Mouse (Mus musculus) left cerebral cortex, adult 2 months (tissue): Measurements from ENCODE around the gene Olfr53. TPM values are rescaled to one million over a fixed set of nuclear protein-coding genes. Genes with fewer than 3 reads are reported as not detected.
"Not testable (repeated sequence)": the region's sequence is repeated elsewhere in the genome, so short reads cannot be mapped to it uniquely, and the experiment has no call there.

Source experiments
- DNase-seq, 2 experiments: peaks; one replicate each; pipeline ENCODE4 v3.0.0; 2021 to 2022; ENCODE audit warnings: low spot score in 2 of 2, mixed read lengths in 1 of 2; ENCODE audit errors: extremely low spot score in 1 of 2
- H3K27ac ChIP-seq: fragments of 200-600 bp; 2 replicates; pipeline ENCODE4 v1.8.1; 2022
- H3K4me3 ChIP-seq: fragments of 200-600 bp; 2 replicates; pipeline ENCODE4 v1.8.1; 2022
- CTCF ChIP-seq: fragments of 200-600 bp; IDR thresholded peaks from 2 replicates; pipeline ENCODE4 v1.8.1; 2022; ENCODE audit warnings: antibody characterized with exemption, mild to moderate bottlenecking, moderate library complexity
- intact Hi-C: fragments of 180-260 bp; cut with DNase I; formaldehyde crosslinking; loops from one replicate; pipeline ENCODE4 v1.15.1; 2025
- long read RNA-seq, 2 experiments: library from polyadenylated mRNA; stranded (forward); transcript quantifications; one replicate each; pipeline ENCODE4 v2.0.0; 2021; ENCODE audit warnings: borderline mapping rate in 2 of 2
- total RNA-seq, 2 experiments: library from RNA; stranded (reverse); gene quantifications; 2 replicates each; pipeline ENCODE4 v1.2.3; 2021

Olfr53 gene
- not detected for total RNA-seq
- long read RNA-seq, experiment 1 = 0 reads
- long read RNA-seq, experiment 2 = 0 reads

DNA sequence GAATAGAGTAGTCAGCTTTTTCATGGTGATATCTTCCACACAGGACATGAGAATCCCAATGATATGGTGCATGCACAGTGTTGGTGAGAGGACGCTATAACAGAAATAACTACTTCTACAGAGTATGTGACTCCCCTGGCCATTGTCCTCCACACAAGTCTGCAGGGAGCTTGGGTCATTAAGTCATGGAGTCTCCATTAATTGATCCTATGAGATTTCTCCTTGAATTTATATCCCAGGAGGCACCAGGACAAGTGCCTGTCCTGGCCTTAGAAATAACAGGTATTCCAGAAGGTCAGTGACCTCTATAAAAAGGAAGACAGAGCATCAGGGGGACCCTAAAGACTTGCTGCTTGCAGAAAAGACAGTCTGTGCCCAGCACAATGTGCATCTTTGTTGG lies at the start of gene Olfr53:
TSS of gene Olfr53 (plus strand) at position 301 of the 400 bp plus-strand sequence.
- H3K27ac ChIP-seq = no peak within 1 kb of the TSS
- intact Hi-C loops = loop anchor here (1.0 kb wide), 1 partner anchor 36 kb away; no protein-coding TSS in a partner anchor
- no peak for DNase-seq
- no peak within 1 kb of the TSS for H3K4me3 ChIP-seq
- no peak for TF ChIP-seq CTCF

DNA sequence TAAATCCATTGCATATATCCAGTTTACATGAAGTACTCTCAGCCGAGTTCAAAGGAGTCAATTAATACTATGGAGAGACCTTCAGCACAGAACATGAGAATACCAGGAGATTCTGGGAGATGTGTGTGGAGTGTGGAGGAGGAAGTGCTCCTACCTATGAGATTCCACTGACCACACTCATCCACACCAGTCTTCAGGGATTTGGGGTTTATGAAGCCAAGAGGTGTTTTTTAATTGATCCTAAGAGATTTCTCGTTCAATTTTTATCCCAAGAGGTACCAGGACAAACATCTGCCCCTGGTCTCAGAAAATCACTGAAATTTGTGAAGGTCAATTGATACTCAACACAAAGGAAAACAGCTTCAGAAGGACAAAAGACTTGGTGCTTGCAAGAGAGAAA lies 45.3 kb upstream of the Olfr53 start, which contains the start of gene Olfr46:
TSS of gene Olfr46 (plus strand) at position 301 of the 400 bp plus-strand sequence.
- H3K27ac ChIP-seq, H3K4me3 ChIP-seq, intact Hi-C loops, DNase-seq: not testable (repeated sequence)

DNA sequence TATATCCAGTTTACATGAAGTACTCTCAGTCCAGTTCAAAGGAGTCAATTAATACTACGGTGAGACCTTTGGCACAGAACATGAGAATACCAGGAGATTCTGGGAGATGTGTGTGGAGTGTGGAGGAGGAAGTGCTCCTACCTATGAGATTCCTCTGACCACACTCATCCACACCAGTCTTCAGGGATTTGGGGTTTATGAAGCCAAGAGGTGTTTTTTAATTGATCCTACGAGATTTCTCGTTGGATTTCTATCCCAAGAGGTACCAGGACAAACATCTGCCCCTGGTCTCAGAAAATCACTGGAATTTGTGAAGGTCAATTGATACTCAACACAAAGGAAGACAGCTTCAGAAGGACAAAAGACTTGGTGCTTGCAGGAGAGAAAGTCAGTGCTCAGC lies 17.6 kb upstream of the Olfr53 start, which contains the start of gene Olfr61:
TSS of gene Olfr61 (plus strand) at position 301 of the 400 bp plus-strand sequence.
- H3K4me3 ChIP-seq, intact Hi-C loops, DNase-seq, H3K27ac ChIP-seq: not testable (repeated sequence)

DNA sequence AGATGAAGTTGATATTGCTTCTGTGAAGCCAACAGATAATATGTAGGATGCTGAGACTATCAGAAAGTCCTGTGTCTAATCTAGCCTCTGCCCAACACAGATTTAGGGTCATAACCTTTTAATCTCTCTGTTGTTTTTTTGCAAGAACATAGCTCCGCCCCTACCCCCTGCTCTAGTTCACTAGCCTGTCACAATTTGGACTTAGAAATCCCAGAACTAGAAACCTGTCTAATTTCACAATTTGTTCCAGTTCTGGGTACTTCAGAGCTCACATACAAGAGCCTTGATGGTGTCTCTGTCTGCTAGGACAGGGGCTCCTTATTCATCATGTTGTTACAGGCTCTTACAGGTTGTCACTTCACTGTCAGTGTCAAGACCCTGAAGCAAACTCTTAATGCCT lies 15.7 kb upstream of the Olfr53 start:
- no peak for TF ChIP-seq CTCF
- H3K4me3 ChIP-seq = no peak overlapping the region
- no peak overlapping the region for H3K27ac ChIP-seq
- intact Hi-C loops = no loop called here
- no peak for DNase-seq

DNA sequence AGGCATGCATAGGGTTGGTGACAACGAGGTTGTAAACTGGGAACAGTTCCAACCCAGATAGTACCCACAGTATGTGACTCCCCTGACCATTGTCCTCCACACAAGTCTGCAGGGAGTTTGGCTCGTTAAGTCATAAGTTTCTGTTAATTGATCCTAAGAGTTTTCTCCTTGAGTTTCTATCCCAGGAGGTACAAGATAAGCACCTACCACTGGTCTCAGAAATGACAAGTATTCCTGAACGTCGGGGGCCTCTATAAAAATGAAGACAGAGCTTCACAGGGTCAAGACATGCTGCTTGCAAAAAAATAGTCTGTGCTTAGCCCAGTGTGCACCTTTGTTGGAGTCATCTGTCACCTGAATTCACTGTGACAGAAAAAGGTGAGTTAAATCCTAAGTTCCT lies 13.4 kb downstream of the Olfr53 start, which contains the start of gene Olfr539:
TSS of gene Olfr539 (plus strand) at position 301 of the 400 bp plus-strand sequence.
- intact Hi-C loops = loop anchor here (5.0 kb wide), 1 partner anchor 33 kb away; no protein-coding TSS in a partner anchor
- Histone ChIP-seq H3K4me3 (no peak within 1 kb of the TSS), H3K27ac (no peak within 1 kb of the TSS)
- no peak for TF ChIP-seq CTCF
- DNase-seq = no peak

DNA sequence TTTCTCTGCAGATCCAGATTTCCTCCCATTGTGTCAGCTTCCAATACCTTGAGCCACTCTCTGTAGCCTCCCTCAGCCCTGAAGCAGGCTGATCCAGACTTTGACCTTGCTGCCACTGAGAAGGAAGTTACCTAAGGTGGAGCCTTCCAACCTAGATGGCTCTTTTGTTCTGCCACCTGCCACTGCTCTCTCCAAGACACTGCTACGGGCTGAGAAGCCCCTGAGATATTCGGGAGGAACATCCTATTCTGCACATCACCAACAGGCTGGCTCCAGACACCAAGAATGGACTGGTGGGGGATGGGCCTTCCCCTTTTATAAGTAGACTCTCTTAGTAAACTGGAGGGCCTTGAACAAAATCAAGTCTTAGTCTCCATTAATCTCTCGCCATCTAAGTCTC lies 24.4 kb downstream of the Olfr53 start:
- H3K4me3 ChIP-seq, intact Hi-C loops, DNase-seq, H3K27ac ChIP-seq: not testable (repeated sequence)

DNA sequence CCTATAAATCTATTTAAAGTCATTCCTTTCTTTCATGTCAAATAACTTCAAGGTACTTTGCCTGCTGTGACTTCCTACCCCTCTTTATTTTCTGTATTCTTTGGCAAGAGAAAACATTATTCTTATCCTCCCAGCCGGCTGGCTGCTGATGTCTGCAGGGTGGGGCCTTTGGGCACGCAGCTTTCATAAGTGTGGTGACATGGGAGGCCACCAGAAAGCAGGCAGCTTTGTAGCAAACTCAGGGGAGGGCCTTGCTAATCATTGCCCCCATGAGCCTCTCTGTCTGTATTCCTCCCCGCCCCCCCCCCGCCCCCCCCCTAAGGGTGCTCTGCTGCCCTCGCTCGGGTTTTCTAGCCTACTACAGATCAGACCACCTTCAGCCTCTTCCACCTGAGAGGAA lies 29.6 kb downstream of the Olfr53 start:
- intact Hi-C loops = no loop called here
- Histone ChIP-seq H3K4me3 (peak overlapping the region; percentile 28), H3K27ac (peak overlapping the region; percentile 41; the same call in 1 of the 2 replicates)
- TF ChIP-seq CTCF = no peak
- DNase-seq = no peak

DNA sequence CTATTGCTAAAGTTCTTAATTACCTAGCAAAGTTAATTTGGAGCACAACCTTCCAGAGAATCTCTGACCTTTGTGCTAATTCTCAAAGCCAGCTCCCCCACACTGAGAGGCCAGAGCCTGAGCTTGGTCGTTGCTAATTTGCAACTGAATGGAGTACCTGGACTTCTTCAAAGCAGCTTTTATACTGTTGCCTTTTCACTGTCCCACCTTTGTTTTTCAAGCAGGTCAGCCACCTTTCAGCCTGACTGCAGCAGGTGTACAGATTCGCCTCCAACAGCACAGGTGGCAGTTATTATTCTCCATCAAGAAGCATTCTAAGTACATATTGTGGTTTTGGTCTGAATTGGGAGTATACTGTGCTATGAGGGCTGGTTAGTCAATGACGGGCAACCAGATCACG lies 33.3 kb downstream of the Olfr53 start:
- intact Hi-C loops, DNase-seq: not testable (repeated sequence)

DNA sequence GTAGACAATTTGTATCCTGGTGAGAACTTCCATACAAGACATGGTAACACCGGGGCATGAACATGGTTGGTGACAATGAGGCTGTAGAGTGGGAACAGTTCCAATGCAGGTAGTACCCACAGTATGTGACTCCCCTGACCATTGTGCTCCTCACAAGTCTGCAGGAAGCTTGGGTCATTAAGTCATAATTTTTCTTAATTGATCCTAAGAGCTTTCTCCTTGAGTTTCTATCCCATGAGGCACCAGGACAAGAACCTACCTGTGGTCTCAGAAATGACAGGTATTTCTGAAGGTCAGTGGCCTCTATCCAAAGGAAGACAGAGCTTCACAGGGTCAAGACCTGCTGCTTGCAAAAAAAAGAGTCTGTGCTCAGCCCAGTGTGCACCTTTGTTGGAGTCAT lies 35.4 kb downstream of the Olfr53 start, which contains the start of gene Olfr45:
TSS of gene Olfr45 (plus strand) at position 301 of the 400 bp plus-strand sequence.
- Histone ChIP-seq H3K4me3 (no peak within 1 kb of the TSS), H3K27ac (no peak within 1 kb of the TSS)
- TF ChIP-seq CTCF = no peak
- no peak for DNase-seq
- intact Hi-C loops = loop anchor here (1.0 kb wide), 1 partner anchor 35 kb away; the partner anchor contains the start of gene Olfr53

More for the DNA sequence above, 33.3 kb downstream of the Olfr53 start:
- not testable (repeated sequence) for H3K4me3 ChIP-seq, H3K27ac ChIP-seq

DNA sequence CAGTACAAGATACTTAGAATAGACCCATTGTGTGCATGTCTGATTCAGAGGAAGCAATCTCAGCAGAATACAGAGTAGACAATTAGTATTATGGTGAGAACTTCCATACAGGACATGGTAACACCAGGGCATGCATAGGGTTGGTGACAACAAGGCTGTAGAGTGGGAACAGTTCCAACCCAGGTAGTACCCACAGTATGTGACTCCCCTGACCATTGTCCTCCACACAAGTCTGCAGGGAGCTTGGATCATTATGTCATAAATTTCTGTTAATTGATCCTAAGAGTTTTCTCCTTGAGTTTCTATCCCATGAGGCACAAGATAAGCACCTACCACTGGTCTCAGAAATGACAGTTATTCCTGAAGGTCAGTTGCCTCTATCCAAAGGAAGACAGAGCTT lies 50.7 kb downstream of the Olfr53 start, which contains the start of gene Olfr541:
TSS of gene Olfr541 (plus strand) at position 301 of the 400 bp plus-strand sequence.
- intact Hi-C loops = no loop called here
- Histone ChIP-seq H3K27ac (no peak within 1 kb of the TSS), H3K4me3 (no peak within 1 kb of the TSS)
- TF ChIP-seq CTCF = no peak
- no peak for DNase-seq

Other genes with a start within 250 kb of the Olfr53 start
- gene Olfr531, start 243.5 kb upstream of the Olfr53 start, total RNA-seq = not detected
- gene Olfr532, start 224.8 kb upstream of the Olfr53 start, total RNA-seq = not detected
- gene Olfr533, start 183.1 kb upstream of the Olfr53 start, total RNA-seq = not detected
- not detected for gene Olfr535, start 162.2 kb upstream of the Olfr53 start, total RNA-seq
- gene Olfr536, start 139.1 kb upstream of the Olfr53 start, total RNA-seq = not detected
- not detected for gene Olfr538, start 78.6 kb upstream of the Olfr53 start, total RNA-seq
- under 1 TPM in 1 of 2 experiments, not detected in 1; 0.05 TPM for gene Olfr46, start 45.2 kb upstream of the Olfr53 start, total RNA-seq
- not detected for gene Olfr61, start 17.5 kb upstream of the Olfr53 start, total RNA-seq
- gene Olfr539, start 13.5 kb downstream of the Olfr53 start, total RNA-seq = under 1 TPM; 0.05 to 0.09 TPM
- gene Olfr45, start 35.5 kb downstream of the Olfr53 start, total RNA-seq = not detected
- gene Olfr541, start 50.8 kb downstream of the Olfr53 start, total RNA-seq = not detected
- not detected for gene Cyp2e1, start 117.3 kb downstream of the Olfr53 start, total RNA-seq
- gene Syce1, start 141.4 kb downstream of the Olfr53 start, total RNA-seq = under 1 TPM; 0.32 to 0.47 TPM
- gene Zfp941, start 175.7 kb downstream of the Olfr53 start, total RNA-seq = 10 to 100 TPM; 29.1 to 31.2 TPM
- 1 to 10 TPM; 3.9 to 5.9 TPM for gene Urah, start 188.6 kb downstream of the Olfr53 start, total RNA-seq
- not detected for gene Scgb1c1, start 199.1 kb downstream of the Olfr53 start, total RNA-seq
- not detected for gene Odf3, start 201.4 kb downstream of the Olfr53 start, total RNA-seq
- 1 to 10 TPM; 1.5 to 2.6 TPM for gene Gm45785, start 209.9 kb downstream of the Olfr53 start, total RNA-seq
- gene Ric8a, start 210.5 kb downstream of the Olfr53 start, total RNA-seq = 10 to 100 TPM; 62.1 to 74.2 TPM
- 10 to 100 TPM; 24.6 to 24.8 TPM for gene Bet1l, start 211.1 kb downstream of the Olfr53 start, total RNA-seq
- 100 to 1,000 TPM; 101 to 107 TPM for gene Psmd13, start 235.5 kb downstream of the Olfr53 start, total RNA-seq
- 10 to 100 TPM; 72.2 to 76.5 TPM for gene Sirt3, start 235.9 kb downstream of the Olfr53 start, total RNA-seq